Mouse (Mus musculus) frontal cortex, postnatal 36 days (tissue): ENCODE measurements around the gene Tgfb3.

Experiments
- DNase-seq, 2 experiments: peaks; one replicate each; pipeline ENCODE4 v3.0.0; 2022; ENCODE audit warnings: low spot score in 2 of 2

Gene Tgfb3

GRCm38 (mm10) chr12:86030932-86031331 lies 47.9 kb downstream of the Tgfb3 start:
- no peak for DNase-seq

- DNase-seq = no peak
These were observed 51.1 kb downstream of the Tgfb3 start for GRCm38 (mm10) chr12:86027747-86028146.

DNA sequence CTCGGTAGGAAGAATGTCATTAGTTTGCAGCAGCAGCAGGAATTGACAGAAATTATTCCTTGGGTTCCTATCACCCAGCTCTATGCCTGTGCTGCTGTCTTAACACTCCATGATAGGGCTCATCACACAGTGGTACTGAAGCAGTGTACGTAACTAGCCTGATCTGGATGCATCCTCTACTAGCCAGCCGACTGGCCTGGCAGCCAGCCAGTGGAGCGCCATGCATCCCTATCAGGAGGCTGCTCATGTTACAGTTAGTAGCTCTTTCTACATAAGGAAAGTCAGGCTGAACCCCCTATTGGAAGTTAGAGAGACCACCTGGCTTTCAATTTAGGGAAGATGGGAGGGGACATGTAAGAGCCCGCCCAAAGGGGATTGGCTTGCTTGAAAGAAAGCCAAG lies 51.8 kb downstream of the Tgfb3 start:
- no peak for DNase-seq

GRCm38 (mm10) chr12:86025480-86025879 lies 53.4 kb downstream of the Tgfb3 start:
- no peak for DNase-seq

DNA sequence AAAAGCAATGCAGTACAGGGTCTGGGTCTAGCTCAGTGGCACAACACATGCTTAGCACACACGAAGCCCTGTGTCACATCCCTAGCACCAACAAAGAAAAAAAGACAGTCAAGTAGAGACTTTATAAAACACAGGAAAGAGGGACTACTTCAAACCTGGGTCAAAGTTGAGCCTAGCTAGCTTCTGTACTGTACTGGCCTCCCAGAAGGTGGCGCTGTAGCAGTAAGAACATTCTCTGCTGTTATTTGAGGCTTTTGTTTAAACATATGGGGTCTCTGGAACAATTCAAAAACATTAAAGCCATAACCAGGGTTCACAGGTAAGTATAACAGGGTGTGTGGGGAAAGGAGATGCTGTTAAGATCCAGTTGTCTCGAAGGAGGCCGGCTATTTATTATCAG lies 54.4 kb downstream of the Tgfb3 start:
- DNase-seq = no peak

DNA sequence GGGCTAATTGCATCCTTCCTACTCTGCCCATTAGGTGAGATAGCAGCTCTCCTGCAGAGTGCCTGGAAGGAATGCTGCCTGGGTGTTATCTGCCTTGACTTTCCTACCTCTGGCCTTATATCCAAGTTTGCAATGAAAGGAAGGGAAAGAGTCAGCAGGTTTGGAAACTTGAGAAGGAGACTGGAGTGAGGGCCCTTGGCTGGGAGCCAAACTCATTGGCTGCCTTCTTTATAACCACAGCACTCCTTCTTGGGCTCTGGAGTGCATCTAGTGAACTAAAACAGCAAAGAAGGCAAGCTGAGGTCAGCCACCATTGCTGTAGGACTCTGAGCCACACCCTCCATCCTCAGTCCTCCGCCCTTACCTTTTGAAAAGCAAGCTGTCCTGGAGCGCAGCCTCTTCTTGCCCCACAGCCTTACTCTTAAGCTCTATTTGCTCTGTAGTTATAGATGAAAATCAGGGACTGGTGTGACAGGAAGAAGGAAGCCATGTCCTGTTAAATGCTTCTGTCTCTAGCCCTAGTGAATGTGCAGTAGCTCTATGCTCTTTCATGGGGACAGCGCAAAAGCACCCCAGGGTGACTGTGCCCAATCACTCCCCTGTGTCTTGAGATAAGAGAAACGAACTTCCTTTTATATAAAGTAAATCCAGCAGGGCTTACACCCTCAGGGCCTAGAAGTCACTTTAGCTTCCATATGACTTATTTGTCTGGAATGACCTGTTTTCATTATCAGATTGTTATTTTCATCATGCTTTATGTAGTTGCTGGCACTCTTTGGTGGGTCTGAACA lies 55.6 kb downstream of the Tgfb3 start:
- no peak for DNase-seq

GRCm38 (mm10) chr12:86022282-86022984 lies 56.4 kb downstream of the Tgfb3 start:
- DNase-seq = no peak

DNA sequence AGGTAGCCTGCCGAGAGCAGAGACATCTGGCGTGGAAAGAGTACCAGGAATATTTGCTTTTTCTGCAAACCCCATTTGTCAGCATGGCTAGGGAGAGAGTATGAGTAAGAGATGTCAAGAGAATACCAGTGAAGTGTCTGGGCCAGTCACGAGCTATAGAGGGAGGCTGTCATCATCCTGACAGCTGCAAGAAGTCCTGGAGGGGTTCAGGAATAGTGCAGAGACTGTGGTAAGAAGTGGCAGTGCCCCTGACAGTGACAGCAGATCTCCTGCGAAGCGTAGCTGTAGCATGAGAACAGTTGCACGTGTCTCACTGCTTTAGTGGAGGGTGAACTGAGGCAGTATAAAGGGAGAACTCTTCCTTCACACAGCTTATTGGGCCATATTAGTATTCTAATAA lies 57.3 kb downstream of the Tgfb3 start:
- no peak for DNase-seq

DNA sequence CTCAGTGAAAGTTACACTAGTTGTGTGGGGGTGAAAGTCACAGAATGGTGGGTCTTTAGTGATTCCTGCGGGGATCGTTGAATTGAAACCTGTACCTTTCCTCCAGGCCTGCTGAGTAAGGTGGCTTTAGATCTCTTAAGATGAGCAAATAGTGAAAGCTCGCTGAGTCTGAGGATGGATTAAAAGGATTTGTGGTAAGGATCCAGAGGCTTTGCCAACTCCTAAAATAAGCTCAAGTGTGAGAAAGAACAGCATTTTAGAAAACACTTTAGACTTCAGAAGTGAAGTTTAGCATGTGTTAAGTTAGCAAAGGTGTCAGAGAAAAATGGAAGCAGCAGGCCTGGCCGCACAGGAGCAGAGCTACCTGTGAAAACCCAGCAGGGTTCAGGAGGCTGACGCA lies 61.5 kb downstream of the Tgfb3 start:
- peak in 1 of 2 experiments; percentile 33 for DNase-seq

DNA sequence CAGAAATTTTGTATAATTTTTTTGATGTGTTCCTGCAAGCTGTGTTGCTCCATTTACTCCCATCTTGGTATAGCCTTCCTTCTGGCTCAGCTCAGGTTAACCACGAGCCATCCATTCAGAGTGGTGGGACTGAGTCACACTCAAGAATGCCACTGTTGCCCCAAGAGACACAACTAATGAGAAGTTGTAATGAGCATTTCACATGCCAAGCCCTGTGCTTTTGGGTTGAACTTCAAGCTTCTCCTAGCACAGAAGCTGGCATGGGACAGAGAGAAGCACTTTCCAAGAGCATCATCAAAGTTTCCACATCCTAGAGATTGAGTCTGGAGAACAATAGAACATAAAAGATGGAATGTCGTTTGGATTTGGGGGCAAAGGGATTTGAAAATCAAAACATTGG lies 63.7 kb downstream of the Tgfb3 start:
- no peak for DNase-seq

DNA sequence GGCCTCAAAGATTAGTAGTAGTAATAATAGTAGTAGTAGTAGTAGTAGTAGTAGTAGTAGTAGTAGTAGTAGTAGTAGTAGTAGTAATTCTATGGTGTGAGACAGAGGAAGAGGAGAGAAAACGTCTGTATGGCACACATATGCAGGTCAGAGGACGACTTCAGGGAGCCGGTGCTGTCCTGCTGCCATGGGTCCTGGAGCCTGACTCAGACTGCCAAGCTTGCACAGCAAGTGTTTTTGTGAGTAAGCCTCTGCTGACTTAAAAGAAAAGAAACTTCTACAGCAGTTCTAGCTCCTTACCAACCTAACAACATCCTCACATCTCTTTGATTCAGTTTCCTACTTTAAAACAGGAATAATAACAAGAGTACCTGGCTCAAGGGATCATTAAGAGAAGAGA lies 64.2 kb downstream of the Tgfb3 start:
- no peak for DNase-seq

GRCm38 (mm10) chr12:86014174-86014573 lies 64.7 kb downstream of the Tgfb3 start:
- DNase-seq = no peak

- DNase-seq = no peak
These were observed 66.6 kb downstream of the Tgfb3 start for GRCm38 (mm10) chr12:86012195-86012594.

DNA sequence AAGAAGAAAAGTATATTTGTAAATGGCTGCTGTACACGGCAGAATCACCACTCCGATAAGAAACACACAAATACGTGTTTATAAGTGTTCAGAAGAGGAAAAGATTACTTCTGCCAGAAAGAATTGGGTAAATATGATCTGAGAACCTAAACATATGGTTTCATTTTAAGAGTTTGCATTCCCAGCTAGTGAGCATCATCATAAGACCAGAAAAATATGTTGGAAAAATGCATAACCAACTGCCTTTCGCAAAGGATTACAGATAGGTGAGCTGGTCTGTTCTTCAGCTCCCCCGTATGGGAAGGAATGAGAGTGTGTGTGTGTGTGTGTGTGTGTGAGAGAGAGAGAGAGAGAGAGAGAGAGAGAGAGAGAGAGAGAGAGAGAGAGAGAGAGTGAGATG lies 68.2 kb downstream of the Tgfb3 start:
- no peak for DNase-seq

DNA sequence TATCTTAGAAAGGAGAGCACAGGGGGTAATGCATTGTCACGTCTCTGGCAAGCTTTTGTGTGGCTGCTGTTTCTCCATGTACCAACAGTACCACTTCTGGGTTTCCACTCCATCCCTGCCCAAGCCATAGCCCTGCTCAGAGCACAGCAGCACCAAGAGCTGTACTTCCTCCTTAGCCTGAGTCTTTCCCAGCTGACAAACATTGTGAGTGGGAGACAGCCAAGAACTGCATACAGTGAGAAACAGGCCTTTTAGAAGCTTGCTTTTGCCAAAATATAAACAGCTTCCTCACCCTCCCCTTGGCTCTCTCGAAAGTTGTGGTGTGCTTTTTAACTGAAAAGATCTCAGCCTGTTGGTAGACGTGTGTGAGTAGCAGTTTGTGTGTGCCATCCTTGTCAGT lies 71.5 kb downstream of the Tgfb3 start:
- peak in 1 of 2 experiments; percentile 22 for DNase-seq
